Mouse (Mus musculus): ENCODE results near the gene Gm42957. TPM values are rescaled to one million over a fixed set of nuclear protein-coding genes. Genes with fewer than 3 reads are reported as not detected.
"Not testable (repeated sequence)": the region's sequence is repeated elsewhere in the genome, so short reads cannot be mapped to it uniquely, and the experiment has no call there.

Gm42957 gene
- polyA plus RNA-seq, 1 experiment from 2014 or later = 0.07 TPM

DNA sequence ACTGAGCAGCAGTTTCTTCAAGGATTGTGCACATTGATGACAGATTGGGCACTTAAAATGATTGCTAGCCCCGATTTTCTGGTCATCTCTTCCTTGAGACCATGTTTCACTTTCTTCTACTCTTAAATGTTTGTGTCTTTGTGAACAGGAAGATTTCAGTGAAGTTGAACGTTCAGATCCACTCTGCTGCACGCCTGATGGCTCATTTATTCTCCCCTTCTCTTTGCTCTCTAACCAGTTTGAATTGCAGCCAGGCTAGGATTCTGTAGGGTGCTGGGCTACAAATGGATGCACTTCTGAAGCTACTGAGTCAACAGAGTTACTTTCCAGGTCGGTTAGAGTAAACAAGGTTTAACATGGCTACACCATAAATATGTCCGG lies 32.6 kb upstream of the Gm42957 start:
- H3K4me1 ChIP-seq (replicated peaks; ENCODE audit: control insufficient read depth, insufficient read depth, low read length) = peaks cover 20% of the 10 kb centered on the region
- H3K27me3 ChIP-seq (replicated peaks; ENCODE audit: control insufficient read depth, insufficient read depth, low read length) = 0 out of 2 replicates have a peak, but pooled peaks cover 9% of the 10 kb centered on the region
- H3K9ac ChIP-seq (ENCODE audit: low read length) = peak overlapping the region; percentile 70
- peaks cover 10% of the 10 kb centered on the region; the same call in 1 of the 2 replicates for H3K36me3 ChIP-seq (ENCODE audit: control insufficient read depth, insufficient read depth, low read length)
- 23% methylated on average over 5 of the region's 5 CpGs for WGBS
- DNase-seq (ENCODE audit: low spot score) (no peak), ATAC-seq (replicated peaks; ENCODE audit: low FRiP score, low TSS enrichment, low read depth) (no peak)
- H3K4me2 ChIP-seq (ENCODE audit: low read length) = peak overlapping the region; percentile 74
- H3K27ac ChIP-seq (ENCODE audit: low read depth) = peak overlapping the region; percentile 94
- peak overlapping the region; percentile 65 for H3K4me3 ChIP-seq (ENCODE audit: low read depth, low read length)
- no peaks in the 10 kb centered on the region for H3K9me3 ChIP-seq (ENCODE audit: control insufficient read depth, low read length)

DNA sequence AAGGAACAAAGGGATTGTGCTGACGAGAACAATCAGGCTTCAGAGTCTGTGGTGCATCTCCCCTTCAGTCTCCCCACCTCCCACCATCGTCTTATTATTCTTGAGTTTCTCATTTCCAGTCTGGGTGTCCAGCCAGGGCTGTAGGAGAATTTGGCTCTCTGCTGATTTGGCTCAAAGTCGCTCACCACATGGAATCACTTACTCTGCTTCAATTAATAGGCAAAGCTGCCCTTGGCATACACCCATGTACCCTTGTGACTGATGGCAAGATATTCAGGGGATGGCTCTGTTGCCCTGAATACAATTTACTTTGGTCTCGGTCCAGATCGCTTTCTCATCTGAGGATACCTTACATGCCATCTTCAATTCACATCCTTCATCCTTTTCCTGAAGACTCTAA lies 32.0 kb upstream of the Gm42957 start:
- Histone ChIP-seq H3K4me3 (ENCODE audit: low read depth, low read length) (peak overlapping the region; percentile 65), H3K36me3 (ENCODE audit: control insufficient read depth, insufficient read depth, low read length) (peaks cover 10% of the 10 kb centered on the region; the same call in 1 of the 2 replicates), H3K27ac (ENCODE audit: low read depth) (no peak overlapping the region), H3K9ac (ENCODE audit: low read length) (peak overlapping the region; percentile 70), H3K4me1 (replicated peaks; ENCODE audit: control insufficient read depth, insufficient read depth, low read length) (peaks cover 18% of the 10 kb centered on the region), H3K9me3 (ENCODE audit: control insufficient read depth, low read length) (no peaks in the 10 kb centered on the region), H3K27me3 (replicated peaks; ENCODE audit: control insufficient read depth, insufficient read depth, low read length) (0 out of 2 replicates have a peak, but pooled peaks cover 9% of the 10 kb centered on the region), H3K4me2 (ENCODE audit: low read length) (peak overlapping the region; percentile 74)
- DNase-seq (ENCODE audit: low spot score) = no peak
- ATAC-seq (replicated peaks; ENCODE audit: low FRiP score, low TSS enrichment, low read depth) = no peak
- WGBS = 69% methylated on average over 5 of the region's 5 CpGs

DNA sequence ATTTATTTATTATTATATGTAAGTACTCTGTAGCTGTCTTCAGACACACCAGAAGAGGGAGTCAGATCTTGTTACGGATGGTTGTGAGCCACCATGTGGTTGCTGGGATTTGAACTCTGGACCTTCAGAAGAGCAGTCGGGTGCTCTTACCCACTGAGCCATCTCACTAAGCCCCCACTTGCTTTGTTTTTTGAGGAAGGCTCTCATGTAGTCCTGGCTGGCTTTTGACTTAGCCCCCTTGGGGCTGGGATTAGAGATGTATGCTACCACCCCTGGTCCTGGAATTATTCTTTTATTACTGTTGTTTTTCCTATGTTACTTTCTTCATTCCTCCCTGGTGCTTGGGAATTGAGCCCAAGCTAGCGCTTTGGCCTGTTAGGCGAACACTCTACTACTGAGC lies 29.3 kb upstream of the Gm42957 start:
- H3K9ac ChIP-seq (ENCODE audit: low read length); H3K4me1 ChIP-seq (replicated peaks; ENCODE audit: control insufficient read depth, insufficient read depth, low read length); H3K4me3 ChIP-seq (ENCODE audit: low read depth, low read length); H3K4me2 ChIP-seq (ENCODE audit: low read length); H3K9me3 ChIP-seq (ENCODE audit: control insufficient read depth, low read length); H3K27ac ChIP-seq (ENCODE audit: low read depth); H3K27me3 ChIP-seq (replicated peaks; ENCODE audit: control insufficient read depth, insufficient read depth, low read length); DNase-seq (ENCODE audit: low spot score); ATAC-seq (replicated peaks; ENCODE audit: low FRiP score, low TSS enrichment, low read depth): not testable (repeated sequence)
- H3K36me3 ChIP-seq (ENCODE audit: control insufficient read depth, insufficient read depth, low read length) = peaks cover 13% of the 10 kb centered on the region
- 94% methylated on average over 3 of the region's 4 CpGs for WGBS

DNA sequence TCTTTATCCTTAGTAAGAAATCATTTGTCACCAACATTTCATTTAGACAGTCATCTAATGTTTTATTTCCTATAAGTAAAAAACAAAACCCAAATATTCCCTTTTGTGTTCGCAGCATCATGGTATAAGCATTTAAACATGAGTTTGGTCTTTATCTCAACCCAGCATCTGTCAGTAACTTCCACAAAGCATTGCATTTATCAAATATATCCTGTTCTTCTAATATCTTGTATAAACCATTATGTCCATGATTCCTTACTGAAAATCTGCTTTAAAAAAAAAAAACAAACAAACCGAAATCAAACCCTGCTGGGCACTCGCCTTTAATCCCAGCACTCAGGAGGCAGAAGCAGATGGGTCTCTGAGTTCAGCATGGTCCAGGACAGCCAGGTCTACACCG lies 28.7 kb upstream of the Gm42957 start:
- H3K9ac ChIP-seq (ENCODE audit: low read length) = no peak overlapping the region
- H3K9me3 ChIP-seq (ENCODE audit: control insufficient read depth, low read length) = no peaks in the 10 kb centered on the region
- H3K4me2 ChIP-seq (ENCODE audit: low read length) = no peak overlapping the region
- 92% methylated on average over 4 of the region's 4 CpGs for WGBS
- peaks cover 10% of the 10 kb centered on the region; the same call in 1 of the 2 replicates for H3K4me1 ChIP-seq (replicated peaks; ENCODE audit: control insufficient read depth, insufficient read depth, low read length)
- no peaks in the 10 kb centered on the region for H3K27me3 ChIP-seq (replicated peaks; ENCODE audit: control insufficient read depth, insufficient read depth, low read length)
- peaks cover 18% of the 10 kb centered on the region for H3K36me3 ChIP-seq (ENCODE audit: control insufficient read depth, insufficient read depth, low read length)
- H3K4me3 ChIP-seq (ENCODE audit: low read depth, low read length) = no peak overlapping the region
- H3K27ac ChIP-seq (ENCODE audit: low read depth) = no peak overlapping the region
- DNase-seq (ENCODE audit: low spot score) (no peak), ATAC-seq (replicated peaks; ENCODE audit: low FRiP score, low TSS enrichment, low read depth) (no peak)

DNA sequence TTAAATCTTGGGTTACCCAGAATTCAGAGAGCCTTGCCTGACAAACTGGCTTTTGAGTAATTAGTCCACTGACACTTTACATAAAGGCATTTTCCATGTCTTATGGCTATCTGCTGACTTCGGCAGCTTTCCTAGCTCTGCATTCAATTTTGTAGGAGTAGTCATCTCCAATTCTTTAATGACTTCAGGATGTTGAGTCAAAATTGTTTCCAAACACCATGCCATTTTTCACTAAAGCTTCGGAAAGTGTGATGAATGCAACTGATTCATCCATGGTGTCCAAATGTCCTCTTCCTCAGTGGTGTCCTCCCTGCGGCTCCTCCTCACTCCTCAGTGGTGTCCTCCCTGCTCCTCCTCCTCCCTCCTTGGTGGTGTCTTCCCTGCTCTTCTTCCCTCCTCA lies 17.3 kb upstream of the Gm42957 start:
- Histone ChIP-seq H3K4me2 (ENCODE audit: low read length) (no peak overlapping the region), H3K9me3 (ENCODE audit: control insufficient read depth, low read length) (no peaks in the 10 kb centered on the region), H3K27ac (ENCODE audit: low read depth) (no peak overlapping the region), H3K4me3 (ENCODE audit: low read depth, low read length) (no peak overlapping the region), H3K27me3 (replicated peaks; ENCODE audit: control insufficient read depth, insufficient read depth, low read length) (no peaks in the 10 kb centered on the region), H3K36me3 (ENCODE audit: control insufficient read depth, insufficient read depth, low read length) (peaks cover 70% of the 10 kb centered on the region), H3K9ac (ENCODE audit: low read length) (no peak overlapping the region), H3K4me1 (replicated peaks; ENCODE audit: control insufficient read depth, insufficient read depth, low read length) (no peaks in the 10 kb centered on the region)
- DNase-seq (ENCODE audit: low spot score) (no peak), ATAC-seq (replicated peaks; ENCODE audit: low FRiP score, low TSS enrichment, low read depth) (no peak)
- 92% methylated on average over 3 of the region's 3 CpGs for WGBS

DNA sequence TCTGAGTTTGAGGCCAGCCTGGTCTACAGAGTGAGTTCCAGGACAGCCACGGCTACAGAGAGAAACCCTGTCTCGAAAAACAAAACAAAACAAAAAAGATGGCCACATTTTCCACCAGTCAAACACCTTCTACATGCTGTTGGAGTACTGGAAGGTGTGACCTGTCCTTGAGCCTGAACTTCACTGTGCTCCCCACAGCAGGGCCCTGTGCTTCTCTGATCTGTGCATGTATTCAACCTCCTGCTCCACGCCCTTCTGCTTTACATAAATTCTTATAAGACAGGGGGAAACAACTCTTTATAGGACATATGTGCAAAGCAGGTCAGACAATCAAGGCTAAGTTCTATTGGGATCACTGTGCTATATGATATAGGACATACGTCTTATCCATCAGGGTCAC lies 12.1 kb upstream of the Gm42957 start:
- DNase-seq (ENCODE audit: low spot score) (no peak), ATAC-seq (replicated peaks; ENCODE audit: low FRiP score, low TSS enrichment, low read depth) (no peak)
- Histone ChIP-seq H3K4me3 (ENCODE audit: low read depth, low read length) (no peak overlapping the region), H3K27me3 (replicated peaks; ENCODE audit: control insufficient read depth, insufficient read depth, low read length) (no peaks in the 10 kb centered on the region), H3K27ac (ENCODE audit: low read depth) (no peak overlapping the region), H3K4me1 (replicated peaks; ENCODE audit: control insufficient read depth, insufficient read depth, low read length) (no peaks in the 10 kb centered on the region), H3K9ac (ENCODE audit: low read length) (no peak overlapping the region), H3K4me2 (ENCODE audit: low read length) (no peak overlapping the region), H3K9me3 (ENCODE audit: control insufficient read depth, low read length) (no peaks in the 10 kb centered on the region), H3K36me3 (ENCODE audit: control insufficient read depth, insufficient read depth, low read length) (peaks cover 67% of the 10 kb centered on the region)
- 89% methylated on average over 4 of the region's 4 CpGs for WGBS

DNA sequence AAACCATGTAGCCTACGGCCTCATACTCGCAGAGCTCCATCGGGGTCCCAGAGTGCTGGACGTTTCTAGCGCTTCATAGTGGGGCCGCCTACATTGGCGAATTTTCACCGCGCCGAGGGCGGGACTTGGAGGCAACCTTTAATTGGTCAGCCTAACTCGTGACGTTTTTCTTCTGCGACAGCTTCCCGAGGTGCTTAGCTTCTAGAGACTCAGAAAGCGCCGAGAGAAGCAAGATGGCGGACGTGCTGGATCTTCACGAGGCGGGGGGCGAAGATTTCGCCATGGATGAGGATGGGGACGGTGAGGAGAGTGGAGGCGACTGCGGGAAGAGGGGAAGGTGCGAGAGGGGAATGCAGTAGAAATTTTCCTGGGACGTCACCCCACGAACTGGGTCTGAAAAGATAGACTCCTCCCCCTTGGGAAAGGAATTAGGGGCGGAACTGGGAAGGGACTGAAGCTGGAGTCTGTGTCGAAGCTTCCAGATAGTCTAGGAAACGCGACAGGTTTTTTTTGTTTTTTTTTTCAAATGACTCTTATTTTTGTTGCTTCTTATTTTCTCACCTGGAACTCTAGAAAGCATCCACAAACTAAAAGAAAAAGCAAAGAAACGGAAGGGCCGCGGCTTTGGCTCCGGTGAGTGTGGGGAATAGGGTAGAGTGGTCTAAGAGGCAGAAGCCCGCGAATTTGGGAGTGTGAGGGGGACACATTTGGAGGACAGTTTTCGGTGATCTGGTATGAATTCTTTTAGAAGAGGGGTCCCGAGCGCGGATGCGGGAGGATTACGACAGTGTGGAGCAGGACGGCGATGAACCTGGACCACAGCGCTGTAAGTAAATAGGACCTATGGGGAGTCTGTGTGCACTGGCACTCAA lies 5.3 kb upstream of the Gm42957 start, which contains the start of gene Rbm8a:
Rbm8a (plus strand) TSS at position 205 of the 872 bp plus-strand sequence.
- peak; percentile 93 for ATAC-seq (replicated peaks; ENCODE audit: low FRiP score, low TSS enrichment, low read depth)
- peaks cover 10% of the 10 kb centered on the region for H3K4me1 ChIP-seq (replicated peaks; ENCODE audit: control insufficient read depth, insufficient read depth, low read length)
- H3K4me3 ChIP-seq (ENCODE audit: low read depth, low read length) = peak within 1 kb of the TSS; percentile 61
- H3K27me3 ChIP-seq (replicated peaks; ENCODE audit: control insufficient read depth, insufficient read depth, low read length) = no peaks in the 10 kb centered on the region
- DNase-seq (ENCODE audit: low spot score) = peak; percentile 98
- peak within 1 kb of the TSS; percentile 81 for H3K4me2 ChIP-seq (ENCODE audit: low read length)
- H3K36me3 ChIP-seq (ENCODE audit: control insufficient read depth, insufficient read depth, low read length) = peaks cover 39% of the 10 kb centered on the region
- no peaks in the 10 kb centered on the region for H3K9me3 ChIP-seq (ENCODE audit: control insufficient read depth, low read length)
- peak within 1 kb of the TSS; percentile 86 for H3K9ac ChIP-seq (ENCODE audit: low read length)
- peak within 1 kb of the TSS; percentile 82 for H3K27ac ChIP-seq (ENCODE audit: low read depth)
- WGBS = 1% methylated on average over 48 of the region's 48 CpGs

DNA sequence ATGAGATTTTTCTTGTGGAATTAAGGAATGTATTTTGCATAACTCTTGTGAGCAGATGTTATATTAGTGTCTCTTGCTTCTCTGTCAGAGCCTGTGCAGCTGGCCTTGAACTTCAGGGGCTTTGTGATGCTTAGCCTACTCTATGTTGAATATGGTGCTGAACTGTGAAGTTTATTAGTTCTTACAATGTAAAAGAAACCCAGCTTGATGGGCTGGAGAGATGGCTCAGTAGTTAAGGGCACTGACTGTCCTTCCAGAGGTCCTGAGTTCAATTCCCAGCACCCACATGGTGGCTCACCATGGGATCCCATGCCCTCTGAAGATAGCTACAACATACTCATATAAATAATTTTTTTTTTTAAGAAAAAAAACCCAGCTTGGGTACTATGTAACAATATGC lies 3.2 kb upstream of the Gm42957 start:
- H3K9me3 ChIP-seq (ENCODE audit: control insufficient read depth, low read length) = no peaks in the 10 kb centered on the region
- ATAC-seq (replicated peaks; ENCODE audit: low FRiP score, low TSS enrichment, low read depth) = no peak
- H3K4me3 ChIP-seq (ENCODE audit: low read depth, low read length) = no peak overlapping the region
- no peak overlapping the region for H3K9ac ChIP-seq (ENCODE audit: low read length)
- no peak overlapping the region for H3K27ac ChIP-seq (ENCODE audit: low read depth)
- no peak overlapping the region for H3K4me2 ChIP-seq (ENCODE audit: low read length)
- no peak for DNase-seq (ENCODE audit: low spot score)
- H3K36me3 ChIP-seq (ENCODE audit: control insufficient read depth, insufficient read depth, low read length) = peaks cover 28% of the 10 kb centered on the region
- no peaks in the 10 kb centered on the region for H3K27me3 ChIP-seq (replicated peaks; ENCODE audit: control insufficient read depth, insufficient read depth, low read length)
- peaks cover 13% of the 10 kb centered on the region for H3K4me1 ChIP-seq (replicated peaks; ENCODE audit: control insufficient read depth, insufficient read depth, low read length)

DNA sequence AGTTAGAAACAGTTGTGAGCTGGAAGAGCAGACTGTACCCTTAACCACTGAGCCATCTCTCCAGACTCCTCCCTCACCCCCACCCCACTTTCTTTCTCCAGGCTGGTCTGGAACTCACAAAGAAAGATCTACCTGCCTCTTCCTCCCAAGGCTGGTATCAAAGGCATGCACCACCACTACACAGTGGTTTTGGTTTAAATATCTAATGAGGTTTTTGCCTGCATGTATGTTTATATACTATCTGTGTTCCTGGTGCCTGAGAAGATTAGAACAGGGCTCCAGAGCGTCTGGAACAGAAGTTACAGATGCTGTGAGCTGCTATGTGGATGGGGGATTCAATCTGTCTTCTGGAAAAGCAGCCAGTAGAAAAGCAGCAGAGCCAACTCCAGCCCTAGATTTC lies 1.3 kb upstream of the Gm42957 start:
- H3K27me3 ChIP-seq (replicated peaks; ENCODE audit: control insufficient read depth, insufficient read depth, low read length) = no peaks in the 10 kb centered on the region
- H3K9me3 ChIP-seq (ENCODE audit: control insufficient read depth, low read length) = no peaks in the 10 kb centered on the region
- no peak overlapping the region for H3K9ac ChIP-seq (ENCODE audit: low read length)
- H3K4me3 ChIP-seq (ENCODE audit: low read depth, low read length) = no peak overlapping the region
- peaks cover 38% of the 10 kb centered on the region for H3K36me3 ChIP-seq (ENCODE audit: control insufficient read depth, insufficient read depth, low read length)
- H3K4me1 ChIP-seq (replicated peaks; ENCODE audit: control insufficient read depth, insufficient read depth, low read length) = peaks cover 11% of the 10 kb centered on the region
- 62% methylated on average over 1 of the region's 1 CpGs for whole genome bisulfite sequencing
- no peak overlapping the region for H3K27ac ChIP-seq (ENCODE audit: low read depth)
- no peak overlapping the region for H3K4me2 ChIP-seq (ENCODE audit: low read length)
- no peak for DNase-seq (ENCODE audit: low spot score)
- no peak for ATAC-seq (replicated peaks; ENCODE audit: low FRiP score, low TSS enrichment, low read depth)

Data from intestine, embryonic 14.5 days (tissue).